Mouse (Mus musculus): ENCODE results near the gene Rnf151. TPM values are rescaled to one million over a fixed set of nuclear protein-coding genes. Genes with fewer than 3 reads are reported as not detected.

Rnf151 gene
- total and polyA plus RNA-seq, 3 experiments = 0.68 TPM; not detected in 2

DNA sequence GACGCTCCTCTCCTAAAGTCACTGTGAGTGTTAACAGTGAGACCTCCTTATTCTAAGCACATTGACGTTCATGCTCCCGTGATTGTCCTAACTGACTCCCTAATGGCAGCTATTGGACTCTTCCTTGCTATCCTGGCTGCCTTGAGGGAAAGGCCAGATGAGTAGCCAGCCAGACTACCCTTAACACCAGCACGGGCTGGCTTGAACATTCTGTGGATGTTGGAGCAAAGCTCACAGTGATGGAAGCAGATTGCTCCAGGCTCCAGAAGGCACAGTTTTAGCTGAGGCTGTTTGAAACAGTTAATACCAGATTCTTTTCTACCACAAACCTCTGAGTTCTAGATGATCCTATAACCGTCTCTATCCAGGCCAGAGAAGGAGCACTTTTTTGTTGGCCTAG, 26.0 kb upstream of the Rnf151 start:
- Histone ChIP-seq H3K27ac (no peak overlapping the region), H3K4me1 (ENCODE audit: control insufficient read depth, insufficient read depth, low read length) (no peaks in the 10 kb centered on the region), H3K9ac (ENCODE audit: low read depth, low read length) (no peak overlapping the region), H3K27me3 (ENCODE audit: control insufficient read depth, insufficient read depth, low read length) (no peaks in the 10 kb centered on the region), H3K4me3 (no peak overlapping the region), H3K79me2 (replicated peaks; ENCODE audit: control insufficient read depth, insufficient read depth, low read length) (no peaks in the 10 kb centered on the region), H3K36me3 (ENCODE audit: control insufficient read depth, insufficient read depth, low read length) (no peaks in the 10 kb centered on the region)
- intact Hi-C loops (cut with DNase I) = loop anchor here (10.0 kb wide), 1 partner anchor 271 kb away; the partner anchor contains the start of genes Cramp1l and Ift140
- TF ChIP-seq EP300 (IDR thresholded peaks at IDR 0.05; ENCODE audit: insufficient read depth, low read depth, low read length) = no peak
- TF ChIP-seq POLR2A (IDR thresholded peaks at IDR 0.05; ENCODE audit: insufficient read depth, low read depth, low read length) = no peak
- no peak for TF ChIP-seq CTCF (IDR thresholded peaks at IDR 0.05)
- 67% methylated on average over 5 of the region's 5 CpGs for WGBS
- no peak for DNase-seq

DNA sequence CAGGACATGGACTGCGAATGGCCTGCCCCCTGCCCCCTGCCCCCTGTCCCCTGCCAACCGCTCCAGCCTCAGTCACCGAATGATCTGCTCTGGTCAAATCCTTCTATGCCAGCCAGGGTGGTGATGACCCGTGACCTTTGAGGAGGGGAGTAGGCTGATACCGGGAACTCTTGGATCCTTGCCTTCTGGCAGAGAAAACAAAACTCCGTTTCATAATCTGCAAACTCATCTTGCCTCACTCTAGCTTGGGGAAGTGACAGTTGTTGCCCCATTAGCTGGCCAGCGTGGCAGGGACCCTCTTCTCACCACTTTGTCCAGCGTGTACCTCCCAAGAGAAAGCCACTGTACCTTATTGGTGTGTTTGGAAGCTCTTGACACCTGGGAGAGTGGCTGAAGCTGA, 24.4 kb upstream of the Rnf151 start:
- TF ChIP-seq POLR2A (IDR thresholded peaks at IDR 0.05; ENCODE audit: insufficient read depth, low read depth, low read length) = no peak
- no peak for TF ChIP-seq EP300 (IDR thresholded peaks at IDR 0.05; ENCODE audit: insufficient read depth, low read depth, low read length)
- no peak for TF ChIP-seq CTCF (IDR thresholded peaks at IDR 0.05)
- H3K9ac ChIP-seq (ENCODE audit: low read depth, low read length) = no peak overlapping the region
- DNase-seq = no peak
- H3K4me3 ChIP-seq = no peak overlapping the region
- intact Hi-C loops (cut with DNase I) = loop anchor here (10.0 kb wide), 1 partner anchor 272 kb away; the partner anchor contains the start of genes Cramp1l and Ift140
- H3K27me3 ChIP-seq (ENCODE audit: control insufficient read depth, insufficient read depth, low read length) = no peaks in the 10 kb centered on the region
- H3K27ac ChIP-seq = no peak overlapping the region
- H3K79me2 ChIP-seq (replicated peaks; ENCODE audit: control insufficient read depth, insufficient read depth, low read length) = no peaks in the 10 kb centered on the region
- peaks cover 2% of the 10 kb centered on the region; the same call in 1 of the 2 replicates for H3K36me3 ChIP-seq (ENCODE audit: control insufficient read depth, insufficient read depth, low read length)
- peaks cover 3% of the 10 kb centered on the region for H3K4me1 ChIP-seq (ENCODE audit: control insufficient read depth, insufficient read depth, low read length)
- 62% methylated on average over 8 of the region's 8 CpGs for WGBS

DNA sequence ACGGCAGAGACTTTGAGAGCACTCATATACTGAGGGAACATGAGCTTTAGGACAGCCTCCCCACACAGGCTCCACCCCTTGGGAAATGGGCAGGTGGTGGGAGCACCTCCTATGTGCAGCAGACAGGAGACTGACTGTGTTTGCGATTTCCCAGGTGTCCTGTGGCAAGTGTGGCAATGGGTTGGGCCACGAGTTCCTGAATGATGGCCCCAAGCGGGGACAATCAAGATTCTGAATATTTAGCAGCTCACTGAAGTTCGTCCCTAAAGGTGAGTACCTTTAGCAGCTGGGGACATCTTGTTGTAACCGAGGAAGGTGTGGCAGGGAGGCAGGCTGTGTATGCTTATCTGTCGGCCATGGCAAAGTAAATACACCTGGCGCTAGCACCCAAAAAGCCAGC, 22.1 kb upstream of the Rnf151 start:
- H3K36me3 ChIP-seq (ENCODE audit: control insufficient read depth, insufficient read depth, low read length) = peaks cover 2% of the 10 kb centered on the region; the same call in 1 of the 2 replicates
- H3K27ac ChIP-seq = no peak overlapping the region
- no peak for DNase-seq
- TF ChIP-seq POLR2A (IDR thresholded peaks at IDR 0.05; ENCODE audit: insufficient read depth, low read depth, low read length) (no peak), CTCF (IDR thresholded peaks at IDR 0.05) (no peak), EP300 (IDR thresholded peaks at IDR 0.05; ENCODE audit: insufficient read depth, low read depth, low read length) (no peak)
- intact Hi-C loops (cut with DNase I) = loop anchor here (10.0 kb wide), 1 partner anchor 275 kb away; the partner anchor contains the start of genes Cramp1l and Ift140
- H3K4me1 ChIP-seq (ENCODE audit: control insufficient read depth, insufficient read depth, low read length) = peaks cover 3% of the 10 kb centered on the region
- H3K4me3 ChIP-seq = no peak overlapping the region
- no peaks in the 10 kb centered on the region for H3K79me2 ChIP-seq (replicated peaks; ENCODE audit: control insufficient read depth, insufficient read depth, low read length)
- WGBS = 85% methylated on average over 8 of the region's 8 CpGs
- no peak overlapping the region for H3K9ac ChIP-seq (ENCODE audit: low read depth, low read length)
- no peaks in the 10 kb centered on the region for H3K27me3 ChIP-seq (ENCODE audit: control insufficient read depth, insufficient read depth, low read length)

DNA sequence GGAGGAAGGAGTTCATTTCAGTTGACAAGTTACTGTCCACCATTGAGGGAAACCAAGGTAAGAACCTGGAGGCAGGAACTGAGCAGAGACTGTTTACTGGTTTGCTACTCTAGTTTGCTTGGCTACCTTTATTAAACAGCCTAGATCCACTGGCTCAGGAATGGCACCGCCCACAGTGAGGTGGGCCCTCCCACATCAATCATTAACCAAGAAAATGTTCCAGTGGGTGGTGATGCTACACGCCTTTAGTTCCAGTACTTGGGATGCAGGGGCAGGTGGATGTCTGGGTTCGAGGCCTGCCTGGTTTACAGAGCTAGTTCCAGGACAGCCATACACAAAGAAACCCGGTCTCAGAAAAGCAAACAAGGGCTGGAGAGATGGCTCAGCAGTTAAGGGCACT, 20.4 kb upstream of the Rnf151 start:
- intact Hi-C loops (cut with DNase I) = no loop called here

DNA sequence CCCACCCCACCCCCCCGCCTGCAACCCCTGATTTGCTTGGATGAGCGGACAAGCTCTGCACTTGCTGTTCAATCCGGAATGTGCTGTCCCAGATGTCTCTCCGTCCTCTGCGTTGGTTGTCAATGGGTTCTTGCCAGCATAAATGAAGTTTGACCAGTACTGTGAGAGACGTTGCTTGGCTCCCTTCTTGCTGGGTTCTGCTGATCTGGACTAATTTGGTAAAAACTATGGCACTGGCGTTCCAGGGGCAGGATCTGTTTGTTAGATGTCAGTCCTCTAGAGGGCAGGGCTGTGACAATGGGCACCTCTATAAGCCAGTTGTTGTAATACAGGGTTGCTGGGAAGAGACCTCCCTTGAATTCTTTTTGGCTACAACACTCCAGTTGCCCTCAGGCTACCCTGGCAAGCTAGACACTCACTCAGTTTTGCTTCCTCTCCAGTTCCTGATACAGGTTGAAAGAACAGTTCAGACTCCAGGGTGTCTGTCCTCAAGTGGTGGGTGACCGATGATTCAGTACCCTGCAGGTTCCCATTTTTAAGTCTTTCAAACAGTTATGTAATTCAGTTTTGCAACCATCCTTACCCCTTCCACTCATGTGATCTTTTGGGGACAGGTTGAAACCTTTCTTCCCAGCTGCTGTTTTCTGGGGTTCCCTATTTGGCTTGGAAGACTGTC, 19.4 kb upstream of the Rnf151 start:
- H3K27ac ChIP-seq = peak overlapping the region; percentile 86; the same call in 1 of the 2 replicates

More for the DNA sequence above, 20.4 kb upstream of the Rnf151 start:
- TF ChIP-seq POLR2A (IDR thresholded peaks at IDR 0.05; ENCODE audit: insufficient read depth, low read depth, low read length) = no peak
- no peak for TF ChIP-seq CTCF (IDR thresholded peaks at IDR 0.05)
- no peak for TF ChIP-seq EP300 (IDR thresholded peaks at IDR 0.05; ENCODE audit: insufficient read depth, low read depth, low read length)
- Histone ChIP-seq H3K27me3 (ENCODE audit: control insufficient read depth, insufficient read depth, low read length) (no peaks in the 10 kb centered on the region), H3K36me3 (ENCODE audit: control insufficient read depth, insufficient read depth, low read length) (peaks cover 2% of the 10 kb centered on the region; the same call in 1 of the 2 replicates), H3K27ac (no peak overlapping the region), H3K79me2 (replicated peaks; ENCODE audit: control insufficient read depth, insufficient read depth, low read length) (no peaks in the 10 kb centered on the region), H3K9ac (ENCODE audit: low read depth, low read length) (no peak overlapping the region), H3K4me3 (no peak overlapping the region), H3K4me1 (ENCODE audit: control insufficient read depth, insufficient read depth, low read length) (peaks cover 3% of the 10 kb centered on the region)
- 86% methylated on average over 4 of the region's 4 CpGs for WGBS
- no peak for DNase-seq

More for the DNA sequence above, 19.4 kb upstream of the Rnf151 start:
- H3K36me3 ChIP-seq (ENCODE audit: control insufficient read depth, insufficient read depth, low read length) = peaks cover 2% of the 10 kb centered on the region; the same call in 1 of the 2 replicates
- no peaks in the 10 kb centered on the region for H3K27me3 ChIP-seq (ENCODE audit: control insufficient read depth, insufficient read depth, low read length)
- H3K4me3 ChIP-seq = peak overlapping the region; percentile 71
- DNase-seq = no peak
- TF ChIP-seq EP300 (IDR thresholded peaks at IDR 0.05; ENCODE audit: insufficient read depth, low read depth, low read length) (no peak), CTCF (IDR thresholded peaks at IDR 0.05) (peak; percentile 36)
- no peaks in the 10 kb centered on the region for H3K79me2 ChIP-seq (replicated peaks; ENCODE audit: control insufficient read depth, insufficient read depth, low read length)
- intact Hi-C loops (cut with DNase I) = no loop called here
- H3K9ac ChIP-seq (ENCODE audit: low read depth, low read length) = peak overlapping the region; percentile 77
- peaks cover 5% of the 10 kb centered on the region for H3K4me1 ChIP-seq (ENCODE audit: control insufficient read depth, insufficient read depth, low read length)
- 12% methylated on average over 8 of the region's 8 CpGs for WGBS
